Mouse (Mus musculus) testis, adult 2 months (tissue): ENCODE data around the gene Magi1.

ENCODE experiments used
- CTCF ChIP-seq: fragments of 200-500 bp; IDR thresholded peaks from 2 replicates; pipeline ENCODE4 v1.5.1; 2012; ENCODE audit warnings: low read depth, mild to moderate bottlenecking, inconsistent platforms, low read length, moderate library complexity; ENCODE audit not compliant: control insufficient read depth, insufficient read depth, insufficient replicate concordance
- POLR2A ChIP-seq: fragments of 200-500 bp; IDR thresholded peaks from 2 replicates; pipeline ENCODE4 v1.6.1; 2012; ENCODE audit warnings: low read depth, mild to moderate bottlenecking, inconsistent platforms, low read length, moderate library complexity; ENCODE audit not compliant: control insufficient read depth

- no peak for TF ChIP-seq CTCF
- TF ChIP-seq POLR2A = no peak; the same call in 1 of the 2 replicates
Observed at GRCm38 (mm10) chr6:93743145-93743544, 540.6 kb downstream of the Magi1 start.
